Mouse (Mus musculus) neutrophil, adult 5-6 weeks (primary cell): Measurements from ENCODE around the gene 5031439G07Rik. TPM values are rescaled to one million over a fixed set of nuclear protein-coding genes. Genes with fewer than 3 reads are reported as not detected.
A peak's percentile ranks its signal among the peaks of the same experiment; 100 is the strongest.

Source experiments
- ATAC-seq: fragments of 151-379, 151-347 bp; 2 replicates; pipeline ENCODE4 v1.8.0; 2017; ENCODE audit warnings: mild to moderate bottlenecking, moderate TSS enrichment; ENCODE audit not compliant: insufficient number of reproducible peaks, poor library complexity, low FRiP score, severe bottlenecking; ENCODE audit errors: extremely low read depth
- total RNA-seq: library from RNA; stranded (forward); fragments of 200-1000 nt; gene quantifications from 2 replicates; pipeline ENCODE4 v1.2.3, GENCODE M21; 2017

Gene 5031439G07Rik
- total RNA-seq, 1 experiment from 2014 or later, result 73.4 TPM

GRCm38 (mm10) chr15:84997768-84998454 lies 9.6 kb upstream of the 5031439G07Rik start:
- ATAC-seq, result no peak

GRCm38 (mm10) chr15:84995967-84996366 lies 7.6 kb upstream of the 5031439G07Rik start:
- peak; percentile 64 for ATAC-seq

- ATAC-seq, result peak; percentile 59
These were observed 6.7 kb upstream of the 5031439G07Rik start for GRCm38 (mm10) chr15:84995041-84995440.

GRCm38 (mm10) chr15:84994498-84994897 lies 6.1 kb upstream of the 5031439G07Rik start:
- ATAC-seq, result peak; percentile 66; the same call in 1 of the 2 replicates

- no peak for ATAC-seq
These were observed 1.4 kb upstream of the 5031439G07Rik start for GRCm38 (mm10) chr15:84989771-84990170.

- ATAC-seq, result no peak
These were observed 747 bp upstream of the 5031439G07Rik start for GRCm38 (mm10) chr15:84989098-84989497.

GRCm38 (mm10) chr15:84987020-84987815 lies 1.1 kb downstream of the 5031439G07Rik start:
- ATAC-seq, result no peak

GRCm38 (mm10) chr15:84986171-84987019 lies 2.0 kb downstream of the 5031439G07Rik start:
- ATAC-seq, result peak; percentile 26; the same call in 1 of the 2 replicates

GRCm38 (mm10) chr15:84985516-84986160 lies 2.7 kb downstream of the 5031439G07Rik start:
- no peak for ATAC-seq

- ATAC-seq, result no peak
These were observed 4.6 kb downstream of the 5031439G07Rik start for GRCm38 (mm10) chr15:84983721-84984120.

GRCm38 (mm10) chr15:84982888-84983287 lies 5.5 kb downstream of the 5031439G07Rik start:
- no peak for ATAC-seq

GRCm38 (mm10) chr15:84981609-84982313 lies 6.6 kb downstream of the 5031439G07Rik start:
- no peak for ATAC-seq

GRCm38 (mm10) chr15:84975729-84976128 lies 12.6 kb downstream of the 5031439G07Rik start:
- ATAC-seq, result no peak

- no peak for ATAC-seq
These were observed 14.8 kb downstream of the 5031439G07Rik start for GRCm38 (mm10) chr15:84973544-84973871.

GRCm38 (mm10) chr15:84972860-84973543 lies 15.3 kb downstream of the 5031439G07Rik start:
- no peak for ATAC-seq

GRCm38 (mm10) chr15:84968534-84968933 lies 19.8 kb downstream of the 5031439G07Rik start:
- ATAC-seq, result peak; percentile 20; the same call in 1 of the 2 replicates

- no peak for ATAC-seq
These were observed 22.6 kb downstream of the 5031439G07Rik start for GRCm38 (mm10) chr15:84965575-84966360.
